Mouse (Mus musculus) lung, postnatal 0 days (tissue): ENCODE results near the gene Ss18l2.

Source experiments
- CTCF ChIP-seq: IDR thresholded peaks from 2 replicates; pipeline ENCODE4 v1.5.1; 2016; ENCODE audit warnings: antibody characterized with exemption, mild to moderate bottlenecking
- EP300 ChIP-seq: IDR thresholded peaks from 2 replicates; pipeline ENCODE4 v1.6.1; 2016; ENCODE audit warnings: antibody characterized with exemption, mild to moderate bottlenecking, control low read depth

DNA sequence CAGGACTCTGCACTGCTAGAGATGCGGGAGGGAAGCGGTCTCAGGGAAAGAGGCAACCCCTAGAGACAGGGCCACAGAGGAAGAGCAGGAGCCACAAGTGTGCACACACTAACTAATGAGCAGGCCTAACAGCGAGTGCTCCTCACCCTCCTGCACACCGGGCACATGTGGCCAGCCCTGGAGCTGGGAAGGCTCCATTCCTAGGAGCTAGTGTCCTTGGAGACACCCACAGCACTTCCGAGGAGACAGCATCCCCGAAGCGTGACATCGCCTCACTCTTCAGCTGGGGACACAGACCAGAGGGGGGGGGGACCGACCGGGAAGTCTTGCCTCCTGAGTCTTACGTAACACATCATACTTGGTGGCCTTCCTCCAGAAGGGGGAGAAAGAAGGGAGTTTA, 42.3 kb upstream of the Ss18l2 start:
- TF ChIP-seq CTCF: no peak; the same call in 1 of the 2 replicates
- TF ChIP-seq EP300: no peak
